ENCODE assay signal across 8 mouse cellular contexts in genomic region chr3:55520240-55521180, GRCm38 (mm10). TPM values are rescaled to one million over a fixed set of nuclear protein-coding genes. Genes with fewer than 3 reads are reported as not detected.
DNase-seq lines count a peak whose midpoint lies in the region; ATAC-seq and TF ChIP-seq lines count a peak whose summit lies in the region.

No protein-coding gene starts in this region.

- no peak overlapping the region for H3K4me2 ChIP-seq in kidney, embryonic 16.5 days (replicated peaks; ENCODE audit: low read depth, low read length)
- no peak overlapping the region for H3K4me2 ChIP-seq in liver, embryonic 14.5 days (ENCODE audit: low read depth)
- H3K4me2 ChIP-seq in neural tube, embryonic 13.5 days, result no peak overlapping the region

- H3K36me3 ChIP-seq in embryonic facial prominence, embryonic 10.5 days (replicated peaks), result no peaks in the 10 kb centered on the region
- H3K36me3 ChIP-seq in heart, embryonic 10.5 days, result no peaks in the 10 kb centered on the region
- H3K36me3 ChIP-seq in kidney, embryonic 16.5 days (ENCODE audit: insufficient read depth, low read length), result no peaks in the 10 kb centered on the region
- H3K36me3 ChIP-seq in liver, embryonic 14.5 days (replicated peaks; ENCODE audit: control insufficient read depth, insufficient read depth, low read depth), result no peaks in the 10 kb centered on the region
- peaks cover 11% of the 10 kb centered on the region for H3K36me3 ChIP-seq in neural tube, embryonic 13.5 days

- 22% methylated on average over 12 of the region's 12 CpGs for WGBS in embryonic facial prominence, embryonic 10.5 days
- 24% methylated on average over 12 of the region's 12 CpGs for WGBS in heart, embryonic 10.5 days
- 31% methylated on average over 12 of the region's 12 CpGs for WGBS in kidney, embryonic 16.5 days
- 27% methylated on average over 12 of the region's 12 CpGs for WGBS in liver, embryonic 14.5 days (ENCODE audit: insufficient replicate concordance)
- WGBS in neural tube, embryonic 13.5 days, result 28% methylated on average over 12 of the region's 12 CpGs

- H3K9me3 ChIP-seq in embryonic facial prominence, embryonic 10.5 days, result no peaks in the 10 kb centered on the region
- no peaks in the 10 kb centered on the region for H3K9me3 ChIP-seq in heart, embryonic 10.5 days
- no peaks in the 10 kb centered on the region for H3K9me3 ChIP-seq in kidney, embryonic 16.5 days (ENCODE audit: low read length)
- no peaks in the 10 kb centered on the region for H3K9me3 ChIP-seq in liver, embryonic 14.5 days (ENCODE audit: control insufficient read depth, low read length)
- H3K9me3 ChIP-seq in neural tube, embryonic 13.5 days, result no peaks in the 10 kb centered on the region

- ATAC-seq in kidney, embryonic 16.5 days (ENCODE audit: low FRiP score, low TSS enrichment), result 0 out of 2 replicates have a peak, but pooled peaks have one; percentile 53
- ATAC-seq in liver, embryonic 14.5 days (ENCODE audit: insufficient read depth), result no peak
- ATAC-seq in neural tube, embryonic 13.5 days (ENCODE audit: low read depth), result peak; percentile 69

- peaks cover 81% of the 10 kb centered on the region for H3K4me1 ChIP-seq in embryonic facial prominence, embryonic 10.5 days
- peaks cover 8% of the 10 kb centered on the region; the same call in 1 of the 2 replicates for H3K4me1 ChIP-seq in heart, embryonic 10.5 days
- peaks cover 40% of the 10 kb centered on the region for H3K4me1 ChIP-seq in kidney, embryonic 16.5 days (ENCODE audit: insufficient read depth, low read length)
- H3K4me1 ChIP-seq in liver, embryonic 14.5 days (replicated peaks; ENCODE audit: control insufficient read depth in 2 of 2, insufficient read depth in 2 of 2, low read length in 1 of 2), result peaks cover 0 to 5% of the 10 kb centered on the region in 2 experiments; a peak in 1 of 4 replicates
- H3K4me1 ChIP-seq in neural tube, embryonic 13.5 days (replicated peaks), result peaks cover 71% of the 10 kb centered on the region

- H3K4me3 ChIP-seq in embryonic facial prominence, embryonic 10.5 days, result no peak overlapping the region
- H3K4me3 ChIP-seq in heart, embryonic 10.5 days, result no peak overlapping the region
- no peak overlapping the region for H3K4me3 ChIP-seq in kidney, embryonic 16.5 days (ENCODE audit: low read length)
- H3K4me3 ChIP-seq in liver, embryonic 14.5 days (ENCODE audit: insufficient read depth in 1 of 2, low read depth in 2 of 2, low read length in 2 of 2), result no peak overlapping the region
- no peak overlapping the region for H3K4me3 ChIP-seq in neural tube, embryonic 13.5 days

- peak; percentile 7 to 9 for DNase-seq in CD8-positive naive resting alpha-beta T cell, adult 2 months (ENCODE audit: low read depth in 2 of 2, low spot score in 2 of 2)
- peak; percentile 65 for DNase-seq in adrenal gland, postnatal 25 days
- DNase-seq in embryonic facial prominence, embryonic 10.5 days (ENCODE audit: low spot score), result peak; percentile 77
- peak; percentile 89 for DNase-seq in heart, embryonic 10.5 days (ENCODE audit: low spot score)
- peak in 1 of 3 experiments; percentile 18 for DNase-seq in liver, embryonic 14.5 days (ENCODE audit: low read depth in 3 of 3, low spot score in 3 of 3)
- peak; percentile 13 to 40 for DNase-seq in thymus, postnatal 36 days

- TF ChIP-seq EP300 in liver, embryonic 14.5 days (IDR thresholded peaks at IDR 0.05; ENCODE audit: low read depth), result no peak

- H3K27ac ChIP-seq in embryonic facial prominence, embryonic 10.5 days (replicated peaks), result peak overlapping the region; percentile 57
- no peak overlapping the region for H3K27ac ChIP-seq in heart, embryonic 10.5 days
- H3K27ac ChIP-seq in kidney, embryonic 16.5 days (ENCODE audit: low read length), result no peak overlapping the region
- H3K27ac ChIP-seq in liver, embryonic 14.5 days, result no peak overlapping the region
- peak overlapping the region; percentile 75 for H3K27ac ChIP-seq in neural tube, embryonic 13.5 days (replicated peaks)

- TF ChIP-seq CTCF in liver, embryonic 14.5 days (IDR thresholded peaks at IDR 0.05; ENCODE audit: low read depth), result peak; percentile 67

- peaks cover 2% of the 10 kb centered on the region; the same call in 1 of the 2 replicates for H3K27me3 ChIP-seq in embryonic facial prominence, embryonic 10.5 days (replicated peaks; ENCODE audit: low read depth, poor library complexity, severe bottlenecking)
- H3K27me3 ChIP-seq in heart, embryonic 10.5 days (ENCODE audit: insufficient read depth, poor library complexity, severe bottlenecking), result no peaks in the 10 kb centered on the region
- no peaks in the 10 kb centered on the region for H3K27me3 ChIP-seq in kidney, embryonic 16.5 days (ENCODE audit: insufficient read depth, low read length)
- no peaks in the 10 kb centered on the region for H3K27me3 ChIP-seq in liver, embryonic 14.5 days (ENCODE audit: control insufficient read depth, insufficient read depth, low read length)
- no peaks in the 10 kb centered on the region for H3K27me3 ChIP-seq in neural tube, embryonic 13.5 days

- 0 out of 2 replicates have a peak overlapping the region, but pooled peaks have one; percentile 22 for H3K9ac ChIP-seq in kidney, embryonic 16.5 days (replicated peaks; ENCODE audit: low read length)
- H3K9ac ChIP-seq in liver, embryonic 14.5 days (replicated peaks), result no peak overlapping the region
- H3K9ac ChIP-seq in neural tube, embryonic 13.5 days, result peak overlapping the region; percentile 47; the same call in 1 of the 2 replicates

RNA-seq across cellular contexts. Expression of gene Gm21954, which starts 48.5 kb away (rescaled TPM):
- not detected in 2 replicates for total RNA-seq in adrenal gland, postnatal 25 days (2021)
- polyA plus RNA-seq in embryonic facial prominence, embryonic 10.5 days (2016; fragmentation: Nextera tagmentation; extraction: Ambion mirVana), result not detected in 2 replicates
- polyA plus RNA-seq in heart, embryonic 10.5 days (2016; fragmentation: Nextera tagmentation; extraction: Ambion mirVana), result not detected in 2 replicates
- polyA plus RNA-seq in kidney, embryonic 16.5 days (2015; fragmentation: Nextera tagmentation; extraction: Ambion mirVana), result not detected in 2 replicates
- polyA plus RNA-seq in liver, embryonic 14.5 days (2012; rRNA removed), result not detected in 2 replicates
- polyA plus RNA-seq in liver, embryonic 14.5 days (2014; fragmentation: Nextera tagmentation; extraction: Ambion mirVana), result not detected in 2 replicates
- not detected in 2 replicates for polyA plus RNA-seq in neural tube, embryonic 13.5 days (2015; fragmentation: Nextera tagmentation; extraction: Ambion mirVana)

Comparison
In these comparisons a context has a peak if more than half of its experiments do, and no peak if none do; other contexts are left out.
1. H3K27ac ChIP-seq: peak in embryonic facial prominence, embryonic 10.5 days (single experiment) and neural tube, embryonic 13.5 days (single experiment); none in heart, embryonic 10.5 days (single experiment), kidney, embryonic 16.5 days (single experiment) and liver, embryonic 14.5 days (single experiment).